Mouse (Mus musculus) liver, postnatal 0 days (tissue): ENCODE data around the gene G3bp2. TPM values are rescaled to one million over a fixed set of nuclear protein-coding genes. Genes with fewer than 3 reads are reported as not detected.
A peak's percentile ranks its signal among the peaks of the same experiment; 100 is the strongest.

Experiments used
- ATAC-seq: fragments of 200-750 bp; cut with Nextera tagmentation; 2 replicates; pipeline ENCODE4 v1.8.0; 2017; ENCODE audit warnings: mild to moderate bottlenecking, moderate library complexity
- DNase-seq: peaks from one replicate; pipeline ENCODE4 v3.0.0-alpha.2; 2016
- H3K27ac ChIP-seq: fragments of 300-500 bp; sonication (generic); 2 replicates; pipeline ENCODE4 v1.5.1; 2014; ENCODE audit warnings: antibody characterized with exemption, moderate library complexity, mild to moderate bottlenecking, low read depth
- H3K27me3 ChIP-seq: fragments of 300-500 bp; sonication (generic); 2 replicates; pipeline ENCODE4 v1.6.1; 2014; ENCODE audit warnings: low read length, control low read depth, mixed read lengths; ENCODE audit not compliant: insufficient read depth
- H3K36me3 ChIP-seq: fragments of 300-500 bp; sonication (generic); replicated peaks from 2 replicates; pipeline ENCODE4 v1.6.1; 2014; ENCODE audit warnings: mild to moderate bottlenecking, control low read depth, low read length, moderate library complexity, mixed read lengths; ENCODE audit not compliant: insufficient read depth
- H3K4me1 ChIP-seq: fragments of 300-500 bp; sonication (generic); 2 replicates; pipeline ENCODE4 v1.6.1; 2014; ENCODE audit warnings: antibody characterized with exemption, mild to moderate bottlenecking, control low read depth; ENCODE audit not compliant: insufficient read depth
- H3K4me2 ChIP-seq: fragments of 300-500 bp; sonication (generic); 2 replicates; pipeline ENCODE4 v1.6.1; 2014; ENCODE audit warnings: low read depth, mild to moderate bottlenecking, low read length, moderate library complexity, mixed read lengths
- H3K4me3 ChIP-seq: fragments of 300-500 bp; sonication (generic); 2 replicates; pipeline ENCODE4 v1.5.1; 2014; ENCODE audit warnings: low read depth, low read length
- H3K9ac ChIP-seq: fragments of 300-500 bp; sonication (generic); replicated peaks from 2 replicates; pipeline ENCODE4 v1.6.1; 2014; ENCODE audit warnings: mild to moderate bottlenecking, moderate library complexity
- H3K9me3 ChIP-seq: fragments of 300-500 bp; sonication (generic); 2 replicates; pipeline ENCODE4 v1.6.1; 2016; ENCODE audit warnings: mild to moderate bottlenecking, control low read depth, low read length, mixed read lengths
- CTCF ChIP-seq: sonication (generic); IDR thresholded peaks from 2 replicates; pipeline ENCODE4 v1.5.1; 2016; ENCODE audit warnings: antibody characterized with exemption, low read depth
- EP300 ChIP-seq: IDR thresholded peaks from 2 replicates; pipeline ENCODE4 v1.6.1; 2016; ENCODE audit warnings: antibody characterized with exemption, low read depth, mild to moderate bottlenecking
- WGBS: fragments of 180-500 bp; shearing (Covaris S2); extraction: QIAGEN DNeasy Blood & Tissue Kit; methylation state at CpG from one replicate; pipeline ENCODE4 v1.1.7; 2014; ENCODE audit not compliant: insufficient replicate concordance; 5-methylcytosine and 5-hydroxymethylcytosine counted together
- polyA plus RNA-seq: library from polyadenylated mRNA; unstranded; fragments of >200 nt; fragmentation: Nextera tagmentation; extraction: Ambion mirVana; gene quantifications from 2 replicates; pipeline ENCODE4 v1.2.1, GENCODE M21; 2015

Gene G3bp2
- polyA plus RNA-seq, 1 experiment from 2014 or later: 50.1 TPM

- Histone ChIP-seq H3K4me3 (peak overlapping the region; percentile 96), H3K9ac (peak overlapping the region; percentile 93), H3K27ac (peak overlapping the region; percentile 96), H3K27me3 (no peaks in the 10 kb centered on the region), H3K36me3 (no peaks in the 10 kb centered on the region), H3K9me3 (peaks cover 2% of the 10 kb centered on the region; the same call in 1 of the 2 replicates), H3K4me2 (peak overlapping the region; percentile 95), H3K4me1 (peaks cover 28% of the 10 kb centered on the region)
- TF ChIP-seq EP300: no peak
- no peak for TF ChIP-seq CTCF
- DNase-seq (peak; percentile 81), ATAC-seq (peak; percentile 10; the same call in 1 of the 2 replicates)
- WGBS: 3% methylated on average over 54 of the region's 55 CpGs
Measured at GRCm38 (mm10) chr5:92082821-92083401, 608 bp downstream of the G3bp2 start.

DNA sequence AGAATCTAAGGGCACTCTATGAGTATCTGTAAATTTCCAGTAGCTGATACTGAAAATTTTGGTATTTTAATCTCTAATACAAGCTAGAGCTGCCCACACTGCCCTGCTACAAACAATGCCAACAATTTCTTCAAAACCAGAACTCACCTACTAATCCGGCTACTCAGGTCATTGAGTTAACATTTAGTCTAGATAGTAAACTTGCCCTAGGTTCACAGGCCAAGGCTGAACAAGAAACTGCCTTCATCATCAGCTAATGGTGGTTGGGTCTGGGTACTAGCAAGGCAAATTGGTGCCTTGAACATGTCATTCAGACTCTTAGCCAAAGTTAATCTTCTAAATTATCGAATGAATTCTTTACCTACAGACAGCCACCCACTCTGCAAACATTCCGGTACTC, 2.2 kb downstream of the G3bp2 start:
- WGBS: 55% methylated on average over 3 of the region's 3 CpGs
- Histone ChIP-seq H3K4me3 (no peak overlapping the region), H3K9me3 (no peaks in the 10 kb centered on the region)

GRCm38 (mm10) chr5:92080400-92080799, 3.1 kb downstream of the G3bp2 start:
- no peaks in the 10 kb centered on the region for H3K36me3 ChIP-seq
- no peaks in the 10 kb centered on the region for H3K27me3 ChIP-seq
- H3K9me3 ChIP-seq: no peaks in the 10 kb centered on the region
- no peak for ATAC-seq
- DNase-seq: no peak
- WGBS: 42% methylated on average over 1 of the region's 1 CpGs
- TF ChIP-seq EP300 (no peak), CTCF (no peak)
- peaks cover 28% of the 10 kb centered on the region for H3K4me1 ChIP-seq
- no peak overlapping the region for H3K4me3 ChIP-seq
- no peak overlapping the region for H3K27ac ChIP-seq
- H3K9ac ChIP-seq: no peak overlapping the region
- no peak overlapping the region for H3K4me2 ChIP-seq

More for the DNA sequence above, 2.2 kb downstream of the G3bp2 start:
- no peaks in the 10 kb centered on the region for H3K27me3 ChIP-seq
- no peaks in the 10 kb centered on the region for H3K36me3 ChIP-seq
- ATAC-seq: no peak
- peak overlapping the region; percentile 95 for H3K4me2 ChIP-seq
- no peak for DNase-seq
- H3K4me1 ChIP-seq: peaks cover 28% of the 10 kb centered on the region
- TF ChIP-seq CTCF: no peak
- TF ChIP-seq EP300: no peak
- H3K9ac ChIP-seq: no peak overlapping the region
- 0 out of 2 replicates have a peak overlapping the region, but pooled peaks have one; percentile 1 for H3K27ac ChIP-seq

GRCm38 (mm10) chr5:92079304-92079703, 4.2 kb downstream of the G3bp2 start:
- no peak for ATAC-seq
- Histone ChIP-seq H3K4me2 (no peak overlapping the region), H3K4me3 (no peak overlapping the region), H3K9ac (no peak overlapping the region; the same call in 1 of the 2 replicates), H3K9me3 (no peaks in the 10 kb centered on the region), H3K36me3 (no peaks in the 10 kb centered on the region), H3K4me1 (peaks cover 26% of the 10 kb centered on the region), H3K27me3 (no peaks in the 10 kb centered on the region), H3K27ac (0 out of 2 replicates have a peak overlapping the region, but pooled peaks have one; percentile 5)
- TF ChIP-seq EP300: no peak
- no peak for TF ChIP-seq CTCF
- WGBS: 21% methylated on average over 1 of the region's 1 CpGs
- no peak for DNase-seq

DNA sequence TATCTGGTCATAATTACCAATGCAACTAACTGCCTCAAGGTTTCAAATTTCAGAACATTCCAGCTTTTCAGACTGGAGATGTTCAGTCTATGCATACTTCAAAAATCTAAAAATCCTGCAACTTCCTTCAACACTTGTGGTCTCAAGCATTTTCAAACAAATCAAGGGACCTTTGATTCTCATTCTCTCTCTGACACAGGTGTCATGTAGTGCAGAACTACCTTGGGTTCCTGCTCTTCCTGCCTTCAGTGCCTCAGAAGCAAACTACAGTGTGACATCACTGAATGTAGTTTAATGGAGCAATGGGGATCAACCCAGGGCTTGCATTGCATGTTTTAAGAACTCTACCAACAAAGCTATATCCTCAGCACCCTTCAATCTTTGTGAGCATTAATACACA, 4.8 kb downstream of the G3bp2 start:
- H3K4me2 ChIP-seq: no peak overlapping the region
- no peak overlapping the region for H3K4me3 ChIP-seq
- ATAC-seq: no peak
- H3K36me3 ChIP-seq: no peaks in the 10 kb centered on the region
- DNase-seq: no peak
- no peak for TF ChIP-seq EP300
- no peak for TF ChIP-seq CTCF
- H3K9me3 ChIP-seq: no peaks in the 10 kb centered on the region
- H3K27ac ChIP-seq: no peak overlapping the region
- no peaks in the 10 kb centered on the region for H3K27me3 ChIP-seq
- no peak overlapping the region for H3K9ac ChIP-seq
- H3K4me1 ChIP-seq: peaks cover 21% of the 10 kb centered on the region

GRCm38 (mm10) chr5:92076273-92076672, 7.2 kb downstream of the G3bp2 start:
- Histone ChIP-seq H3K27ac (no peak overlapping the region), H3K4me2 (no peak overlapping the region), H3K4me3 (no peak overlapping the region), H3K9me3 (no peaks in the 10 kb centered on the region), H3K9ac (no peak overlapping the region), H3K4me1 (peaks cover 11% of the 10 kb centered on the region), H3K27me3 (no peaks in the 10 kb centered on the region), H3K36me3 (peaks cover 3% of the 10 kb centered on the region; the same call in 1 of the 2 replicates)
- no peak for ATAC-seq
- DNase-seq: no peak
- TF ChIP-seq EP300: no peak
- peak; percentile 36 for TF ChIP-seq CTCF
- 57% methylated on average over 1 of the region's 1 CpGs for WGBS
